Mouse (Mus musculus) cerebellum, postnatal 14 days (tissue): ENCODE results near the gene Hist1h4d.
"Not testable (repeated sequence)": the region's sequence is repeated elsewhere in the genome, so short reads cannot be mapped to it uniquely, and the experiment has no call there.

Experiments
- DNase-seq, 2 experiments: peaks; one replicate each; pipeline ENCODE4 v3.0.0; 2021; ENCODE audit warnings: mixed read lengths in 2 of 2

The Hist1h4d gene

GRCm38 (mm10) chr13:23551146-23551834 lies 30.1 kb upstream of the Hist1h4d start, which contains the start of gene Hist1h4f:
Hist1h4f (minus strand) TSS chr13:23551648.
- DNase-seq: peak; percentile 87 to 92

- DNase-seq: no peak
These were observed 29.2 kb upstream of the Hist1h4d start for GRCm38 (mm10) chr13:23551931-23552914.

GRCm38 (mm10) chr13:23552962-23553361 lies 28.4 kb upstream of the Hist1h4d start, which contains the start of gene Hist1h1d:
Hist1h1d (plus strand) TSS chr13:23553262.
- DNase-seq: no peak

- DNase-seq: no peak
These were observed 27.0 kb upstream of the Hist1h4d start for GRCm38 (mm10) chr13:23554393-23554792.

- peak; percentile 61 to 63 for DNase-seq
These were observed 26.2 kb upstream of the Hist1h4d start for GRCm38 (mm10) chr13:23554925-23555838.

- peak; percentile 62 to 79 for DNase-seq
These were observed 25.5 kb upstream of the Hist1h4d start for GRCm38 (mm10) chr13:23555839-23556416.

- no peak for DNase-seq
These were observed 24.5 kb upstream of the Hist1h4d start for GRCm38 (mm10) chr13:23556906-23557305.

GRCm38 (mm10) chr13:23560699-23561098 lies 20.7 kb upstream of the Hist1h4d start:
- not testable (repeated sequence) for DNase-seq

GRCm38 (mm10) chr13:23561531-23561882 lies 19.9 kb upstream of the Hist1h4d start:
- not testable (repeated sequence) for DNase-seq

- DNase-seq: peak; percentile 93 to 94
These were observed 19.3 kb upstream of the Hist1h4d start, which contains the start of gene Hist1h3e for GRCm38 (mm10) chr13:23561883-23562659. Hist1h3e (minus strand) TSS chr13:23562369.

GRCm38 (mm10) chr13:23562699-23563462 lies 18.5 kb upstream of the Hist1h4d start:
- peak; percentile 49 to 53 for DNase-seq

- DNase-seq: no peak
These were observed 16.9 kb upstream of the Hist1h4d start for GRCm38 (mm10) chr13:23564482-23564881.

GRCm38 (mm10) chr13:23570261-23571021 lies 11.0 kb upstream of the Hist1h4d start:
- DNase-seq: not testable (repeated sequence)

- peak; percentile 59 to 72 for DNase-seq
These were observed 10.3 kb upstream of the Hist1h4d start, which contains the start of the genes Hist1h2ae and Hist1h2bg for GRCm38 (mm10) chr13:23571022-23571503. Hist1h2ae (minus strand) TSS chr13:23571220. Hist1h2bg (plus strand) TSS chr13:23571396.

- DNase-seq: not testable (repeated sequence)
These were observed 9.7 kb upstream of the Hist1h4d start for GRCm38 (mm10) chr13:23571504-23572217.

GRCm38 (mm10) chr13:23572218-23573033 lies 9.0 kb upstream of the Hist1h4d start:
- DNase-seq: no peak
